27 mouse cellular contexts compared by ENCODE assay signal in the genomic region with DNA sequence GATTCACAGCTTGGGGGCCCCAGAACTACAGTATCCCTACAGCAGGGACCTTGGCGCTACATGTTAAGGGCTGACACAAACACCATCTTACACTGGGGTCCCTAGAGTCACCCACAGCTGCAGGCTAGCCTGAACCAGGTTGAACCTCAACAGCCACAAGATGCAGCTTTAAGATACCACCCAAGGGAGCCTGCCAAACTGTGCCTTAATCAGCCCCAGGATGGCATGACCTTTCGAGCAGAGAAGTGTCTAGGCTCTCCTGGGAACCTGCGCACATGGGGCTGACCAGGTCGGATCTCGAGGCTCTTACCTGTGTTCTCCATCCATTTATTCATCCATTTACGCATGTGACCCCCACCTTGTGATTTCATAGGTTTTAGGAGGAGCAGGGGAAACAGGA. TPM values are rescaled to one million over a fixed set of nuclear protein-coding genes. Genes with fewer than 3 reads are reported as not detected.
"Had no signal": no experiment of that assay in that cellular context is flagged by ENCODE, and none has a peak within 500 bp of the region (broad histone marks: within the 10 kb centered on the region; RNA-seq: fewer than 3 reads in every experiment).

No protein-coding gene starts in this region.

- H3K4me3 ChIP-seq: gastrocnemius, adult 2 months; hindbrain, embryonic 10.5 days; hindbrain, embryonic 12.5 days; intestine, embryonic 15.5 days; layer of hippocampus, adult 2 months; left cerebral cortex, adult 2 months; limb, embryonic 13.5 days; limb, embryonic 15.5 days; liver, embryonic 12.5 days had no signal

- DNase-seq: gastrocnemius, adult 2 months; gastrocnemius, postnatal 10 days; gastrocnemius, postnatal 25 days; heart, postnatal 10 days; heart, postnatal 4 days; kidney, adult 18-20 months; kidney, adult 8-10 months; kidney, postnatal 10 days; kidney, postnatal 25 days; kidney, postnatal 4 days; left cerebral cortex, postnatal 4 days had no signal

- H3K4me1 ChIP-seq: hindbrain, embryonic 12.5 days; intestine, embryonic 15.5 days had no signal

- H3K9me3 ChIP-seq: hindbrain, embryonic 10.5 days; hindbrain, embryonic 12.5 days; intestine, embryonic 15.5 days; limb, embryonic 15.5 days; liver, embryonic 12.5 days had no signal

- H3K27me3 ChIP-seq: intestine, embryonic 15.5 days; limb, embryonic 13.5 days; limb, embryonic 15.5 days had no signal

- H3K27ac ChIP-seq: gastrocnemius, adult 2 months; hindbrain, embryonic 10.5 days; hindbrain, embryonic 12.5 days; hindbrain, embryonic 14.5 days; intestine, embryonic 15.5 days; left cerebral cortex, adult 2 months; limb, embryonic 13.5 days; limb, embryonic 15.5 days; liver, embryonic 12.5 days; liver, embryonic 14.5 days had no signal

- H3K36me3 ChIP-seq: intestine, embryonic 15.5 days had no signal

RNA-seq across cellular contexts. Expression of a gene that starts 29.3 kb away (rescaled TPM):
- total RNA-seq: gastrocnemius, adult 2 months; gastrocnemius, postnatal 25 days; gastrocnemius, postnatal 4 days; granulocyte monocyte progenitor cell, adult 5-6 weeks; heart, adult 8-10 months; heart, postnatal 10 days; heart, postnatal 25 days; heart, postnatal 4 days; liver, adult 2 months had no signal
- polyA plus RNA-seq: liver, adult 2 months had no signal

RNA-seq across cellular contexts. Expression of a gene that starts 35.1 kb away (rescaled TPM):
- total RNA-seq: granulocyte monocyte progenitor cell, adult 5-6 weeks; liver, adult 2 months had no signal
- polyA plus RNA-seq: inflammation-experienced regulatory T-cells, adult 6 months; liver, adult 2 months had no signal
